Mouse (Mus musculus) induced T-regulatory cell, adult 2 months (primary cell): ENCODE results near the gene Rxra.

ENCODE experiments used
- DNase-seq: peaks from one replicate; pipeline ENCODE4 v3.0.0-alpha.2; 2012; ENCODE audit warnings: low read depth

Rxra gene

DNA sequence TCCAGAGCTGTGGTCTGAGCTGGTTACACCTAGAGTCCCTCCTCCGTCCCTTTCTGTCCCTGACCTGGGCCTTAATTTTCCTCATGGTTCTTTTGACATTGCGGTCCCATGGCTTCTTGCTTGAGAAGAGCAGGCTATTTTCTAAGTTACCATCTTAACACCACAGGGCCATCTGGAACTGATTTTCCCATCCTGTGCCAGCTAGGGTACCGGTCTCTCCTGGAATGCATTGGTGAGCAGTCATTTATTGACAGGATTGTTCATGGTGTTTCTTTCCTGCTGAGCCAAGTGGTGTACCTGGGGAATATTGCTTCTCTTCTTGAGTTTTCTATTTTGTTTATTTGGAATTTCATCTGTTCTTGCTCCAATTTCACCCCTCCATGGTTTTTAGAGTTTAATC lies 131.4 kb downstream of the Rxra start:
- DNase-seq = no peak

- DNase-seq = no peak
Observed at GRCm38 (mm10) chr2:27809897-27810296, 133.7 kb downstream of the Rxra start.
